Mouse (Mus musculus) 3134 (cell line): ENCODE results near the gene Bcl2.

Source experiments
- DNase-seq: peaks from one replicate; pipeline ENCODE4 v3.0.0-alpha.2; 2011; ENCODE audit warnings: low spot score; ENCODE audit not compliant: insufficient read length; ENCODE audit errors: extremely low read depth

Bcl2 gene

DNA sequence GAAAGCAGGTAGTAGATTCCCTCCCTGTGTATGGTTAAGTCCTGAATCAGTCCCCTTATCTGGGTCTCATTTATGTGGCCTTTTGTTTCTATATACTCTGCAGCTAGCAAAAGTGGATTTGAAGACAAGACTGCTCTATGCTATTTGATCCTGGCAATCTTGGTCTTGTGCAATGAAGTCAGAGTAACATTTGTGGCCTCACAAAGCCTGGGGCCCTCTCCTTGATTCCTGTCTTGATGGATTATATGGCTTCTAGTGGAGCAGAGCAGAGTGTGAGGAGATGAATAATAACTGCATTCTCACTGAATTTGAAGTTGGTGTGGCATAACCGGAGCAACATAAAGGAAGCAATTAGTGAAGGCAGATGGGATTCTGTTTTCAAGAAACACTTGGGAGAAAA is 186.5 kb downstream of the Bcl2 start:
- no peak for DNase-seq

DNA sequence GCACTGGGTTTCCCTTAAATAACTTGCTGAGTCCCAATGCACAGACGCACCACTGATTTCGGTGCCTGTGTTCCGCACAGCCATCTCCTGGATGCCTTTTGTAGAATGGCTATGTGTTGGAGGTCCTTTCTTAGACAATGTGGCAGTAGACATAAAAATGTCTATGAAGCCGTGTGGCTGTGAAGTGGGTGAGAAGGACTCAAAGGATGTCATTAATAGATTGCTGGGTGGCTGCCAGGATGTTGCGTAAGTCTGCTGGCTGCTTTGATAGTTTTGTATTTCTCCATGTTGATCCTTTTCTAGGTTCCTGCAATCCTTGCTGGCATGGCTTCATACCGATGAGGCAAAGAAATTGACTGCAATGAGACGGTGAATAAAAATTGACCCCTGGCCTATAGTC is 187.3 kb downstream of the Bcl2 start:
- DNase-seq = no peak

DNA sequence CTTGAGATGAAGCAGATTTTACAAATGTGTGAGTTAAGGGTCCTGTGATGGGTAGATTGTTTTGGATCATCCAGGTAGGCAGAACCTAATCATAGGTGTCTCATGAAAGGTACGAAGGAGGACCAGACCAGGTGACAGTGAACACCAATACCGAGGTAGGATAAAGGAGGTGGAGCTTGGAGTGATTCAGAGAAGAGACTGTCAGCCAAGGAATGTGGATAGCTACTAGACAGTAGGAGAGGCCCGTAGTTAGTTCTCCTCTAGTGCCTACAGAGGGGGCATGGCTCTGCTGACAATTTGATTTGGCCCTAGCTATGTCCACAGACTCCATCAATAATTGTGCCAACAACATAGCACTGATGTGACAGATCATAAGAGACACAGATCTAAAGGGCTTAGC is 188.0 kb downstream of the Bcl2 start:
- DNase-seq = no peak

DNA sequence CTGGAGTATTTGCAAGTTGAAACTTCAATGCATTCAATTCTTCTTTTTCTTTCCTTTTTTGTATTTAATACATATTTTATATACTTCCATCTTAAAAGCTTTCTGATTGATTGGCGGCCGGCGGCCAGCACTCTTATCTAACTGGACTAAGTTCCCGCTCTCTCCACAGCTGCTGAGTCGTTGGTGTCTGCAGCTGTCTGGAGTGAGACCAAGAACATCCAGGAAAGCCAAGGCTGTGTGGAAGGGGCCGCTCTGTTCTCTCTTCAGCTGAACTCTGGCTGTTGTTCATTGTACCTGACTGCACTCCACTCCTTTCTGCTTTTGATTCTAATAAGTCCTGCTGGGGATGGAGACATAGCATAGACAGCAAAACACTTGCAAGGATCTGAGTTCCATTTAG is 190.3 kb downstream of the Bcl2 start:
- no peak for DNase-seq

- no peak for DNase-seq
Measured at GRCm38 (mm10) chr1:106523009-106523408, 191.1 kb downstream of the Bcl2 start.

DNA sequence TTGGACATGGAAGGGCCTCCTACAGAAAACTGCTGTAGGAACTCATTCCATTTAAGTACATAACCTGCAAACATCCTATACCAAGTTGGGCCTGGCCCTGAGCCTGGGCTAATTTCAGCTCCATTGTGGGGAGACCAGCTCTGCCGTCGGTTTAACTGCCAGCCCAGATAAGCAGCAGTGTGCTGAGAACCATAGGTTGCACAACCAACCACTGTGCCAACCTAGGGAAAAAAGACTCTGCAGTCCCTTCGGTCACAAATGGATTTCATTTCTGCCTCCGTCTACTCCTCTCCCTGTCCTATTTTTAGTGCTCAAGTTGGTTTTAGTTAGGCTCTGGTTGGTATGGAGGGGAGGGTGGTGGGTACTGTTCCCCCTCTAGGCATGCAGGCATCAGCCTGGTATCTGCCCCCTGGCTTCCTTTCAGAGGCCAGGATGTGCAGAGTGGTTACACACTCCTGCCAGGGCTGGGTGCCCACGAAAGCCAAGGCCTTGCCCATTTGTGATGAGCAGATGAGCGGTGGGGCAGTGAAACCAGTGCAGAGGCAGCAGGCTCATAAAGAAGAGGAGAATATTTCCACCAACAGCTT is 196.4 kb downstream of the Bcl2 start:
- no peak for DNase-seq

GRCm38 (mm10) chr1:106517099-106517498 is 197.0 kb downstream of the Bcl2 start:
- no peak for DNase-seq

GRCm38 (mm10) chr1:106515611-106516010 is 198.5 kb downstream of the Bcl2 start:
- peak; percentile 40 for DNase-seq

DNA sequence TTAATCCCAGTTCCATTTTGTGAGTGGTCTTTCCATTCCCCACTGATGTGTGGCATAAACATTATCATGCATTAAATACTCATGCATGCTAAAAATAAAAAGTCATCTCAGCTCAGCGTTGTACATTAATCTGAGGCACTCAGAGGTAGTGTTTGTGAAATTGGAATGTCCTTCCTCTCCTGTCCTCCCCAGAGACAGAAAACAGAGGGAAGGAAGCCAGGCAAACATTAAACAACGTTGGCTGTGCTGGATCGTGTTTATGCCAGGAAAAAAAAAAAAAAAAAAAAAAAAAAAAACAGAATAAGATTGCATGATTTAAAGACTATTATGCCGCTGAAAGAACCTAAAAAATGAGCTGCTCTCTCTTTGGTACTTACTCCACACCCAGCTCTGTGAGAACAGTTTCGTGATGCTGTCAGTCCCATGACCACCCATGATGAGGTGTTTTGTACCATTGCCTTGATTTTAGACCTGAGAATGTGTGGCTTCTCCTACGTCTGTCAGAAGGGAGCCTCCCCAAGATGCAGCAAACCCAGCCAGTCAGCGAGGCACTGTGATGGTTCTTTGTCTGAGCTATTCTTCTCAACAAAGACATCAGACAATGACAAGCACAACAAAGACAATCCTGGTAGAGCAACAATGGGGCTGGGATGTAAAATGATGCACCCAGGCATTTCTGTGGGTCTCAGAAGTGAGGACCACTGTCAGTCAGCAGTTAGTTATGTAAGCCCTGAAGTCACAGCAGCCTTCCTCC is 200.0 kb downstream of the Bcl2 start:
- DNase-seq = no peak

DNA sequence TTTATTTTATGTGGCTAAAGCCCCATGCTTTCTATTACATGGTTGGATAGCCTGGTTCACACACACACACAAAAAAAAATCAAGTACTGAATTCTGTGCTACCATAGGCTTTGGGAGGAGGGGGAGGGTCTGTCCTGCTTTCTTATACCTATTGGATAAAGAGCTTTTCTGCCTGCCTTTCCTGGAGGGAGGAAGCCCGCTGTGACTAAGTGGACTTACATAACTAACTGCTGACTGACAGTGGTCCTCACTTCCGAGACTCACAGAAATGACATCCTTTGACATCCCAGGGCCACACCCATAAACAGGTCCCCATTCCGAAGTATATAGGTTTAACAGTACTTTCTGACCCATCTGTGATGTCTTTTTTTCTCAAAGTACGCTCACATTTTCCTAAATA is 200.6 kb downstream of the Bcl2 start:
- no peak for DNase-seq

DNA sequence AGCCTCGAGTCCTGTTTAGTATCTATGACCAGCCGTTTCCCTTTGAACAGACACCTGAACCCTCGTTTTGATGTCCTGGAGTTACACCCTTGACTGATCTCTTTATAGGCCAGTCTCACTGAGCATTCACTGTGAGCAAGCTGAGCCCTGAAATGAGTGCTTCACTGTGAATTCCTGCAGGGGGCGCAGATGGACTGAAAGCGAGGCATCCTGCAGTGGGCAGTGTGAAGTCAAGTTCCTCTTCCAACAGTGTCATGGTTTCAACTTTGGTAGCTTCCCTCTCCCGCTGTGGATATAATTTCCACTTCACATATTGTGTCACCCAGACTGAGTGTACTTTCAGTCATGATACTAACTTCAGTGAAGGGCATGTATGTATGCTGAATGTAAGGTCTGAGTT is 202.5 kb downstream of the Bcl2 start:
- DNase-seq = peak; percentile 35

DNA sequence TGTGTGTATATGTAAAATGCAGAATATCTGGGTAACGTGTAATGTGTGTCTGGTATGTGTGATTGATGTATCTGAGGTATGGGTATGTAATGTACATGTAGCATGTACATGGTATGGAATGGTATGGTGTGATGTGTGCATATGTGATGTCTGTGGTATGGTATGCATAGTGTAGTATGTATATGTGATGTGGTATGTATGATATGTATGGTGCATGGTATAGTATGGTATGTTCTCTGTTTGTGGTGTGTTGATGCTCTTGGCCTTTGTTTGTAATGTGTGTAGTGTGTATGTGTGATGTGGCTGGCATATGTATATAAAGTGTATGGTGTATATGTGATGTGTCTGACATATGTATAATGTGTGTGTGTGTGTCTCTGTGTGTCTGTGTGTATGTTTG is 206.5 kb downstream of the Bcl2 start:
- DNase-seq = no peak

GRCm38 (mm10) chr1:106503910-106504309 is 210.2 kb downstream of the Bcl2 start:
- DNase-seq = no peak

DNA sequence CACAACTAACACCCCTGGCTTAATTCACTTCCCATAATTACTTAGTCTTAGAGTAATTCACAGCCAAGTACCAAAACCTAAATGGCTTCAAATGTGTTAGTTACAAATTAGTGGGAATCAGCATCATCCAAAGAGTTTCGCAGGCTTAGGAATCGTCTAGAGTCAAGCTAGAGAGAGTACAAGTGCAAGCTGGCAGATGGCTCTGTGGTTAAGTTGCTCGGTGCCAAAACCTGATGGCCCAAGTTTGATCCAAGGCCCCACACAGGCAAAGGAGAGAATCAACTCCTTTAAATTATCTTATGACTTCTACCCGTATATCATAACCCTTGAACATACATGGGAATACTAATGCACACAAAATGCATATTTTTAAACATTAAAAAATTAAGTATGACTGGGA is 210.7 kb downstream of the Bcl2 start:
- DNase-seq = no peak

GRCm38 (mm10) chr1:106497999-106498398 is 216.1 kb downstream of the Bcl2 start:
- DNase-seq = no peak
